Mouse (Mus musculus) adrenal gland, postnatal 36 days (tissue): ENCODE measurements around the gene Aadacl2. TPM values are rescaled to one million over a fixed set of nuclear protein-coding genes. Genes with fewer than 3 reads are reported as not detected.
A peak's percentile ranks its signal among the peaks of the same experiment; 100 is the strongest.

Experiments used
- DNase-seq, 2 experiments: peaks; one replicate each; pipeline ENCODE4 v3.0.0; 2021; ENCODE audit warnings: mixed read lengths in 1 of 2
- long read RNA-seq, 2 experiments: library from polyadenylated mRNA; stranded (forward); transcript quantifications; one replicate each; pipeline ENCODE4 v2.0.0; 2021; ENCODE audit warnings: borderline sequencing depth in 2 of 2
- total RNA-seq, 2 experiments: library from RNA; stranded (reverse); gene quantifications; 2 replicates each; pipeline ENCODE4 v1.2.3; 2021

The Aadacl2 gene
- not detected for total RNA-seq
- long read RNA-seq, experiment 1: 0 reads
- long read RNA-seq, experiment 2: 0 reads

GRCm38 (mm10) chr3:60006443-60006842 is at the start of gene Aadacl2:
Gene Aadacl2 (plus strand): TSS chr3:60006743.
- DNase-seq: no peak

GRCm38 (mm10) chr3:59970891-59971290 is 35.7 kb upstream of the Aadacl2 start:
- peak in 1 of 2 experiments; percentile 41 for DNase-seq

- DNase-seq: no peak
Measured at GRCm38 (mm10) chr3:59974591-59974990, 32.0 kb upstream of the Aadacl2 start.

- DNase-seq: no peak
Measured at GRCm38 (mm10) chr3:60003622-60004021, 2.9 kb upstream of the Aadacl2 start.

GRCm38 (mm10) chr3:60025417-60025816 is 18.9 kb downstream of the Aadacl2 start, which contains the start of gene Aadac:
Gene Aadac (plus strand): TSS chr3:60025717.
- DNase-seq: no peak

GRCm38 (mm10) chr3:60031511-60031910 is 25.0 kb downstream of the Aadacl2 start:
- no peak for DNase-seq

GRCm38 (mm10) chr3:60046221-60046913 is 39.8 kb downstream of the Aadacl2 start:
- DNase-seq: no peak

- no peak for DNase-seq
Measured at GRCm38 (mm10) chr3:60053231-60053927, 46.8 kb downstream of the Aadacl2 start.

GRCm38 (mm10) chr3:60053931-60054330 is 47.4 kb downstream of the Aadacl2 start:
- DNase-seq: no peak

GRCm38 (mm10) chr3:60056451-60056850 is 49.9 kb downstream of the Aadacl2 start:
- peak in 1 of 2 experiments; percentile 2 for DNase-seq

- DNase-seq: no peak
Measured at GRCm38 (mm10) chr3:60057070-60057808, 50.7 kb downstream of the Aadacl2 start.

GRCm38 (mm10) chr3:60057809-60058082 is 51.2 kb downstream of the Aadacl2 start:
- DNase-seq: no peak

Other genes starting within 250 kb of the Aadacl2 start
- gene Gm8298, start 145.7 kb upstream of the Aadacl2 start, total RNA-seq: not detected
- gene C130079G13Rik, start 81.5 kb upstream of the Aadacl2 start, total RNA-seq: not detected
- gene Aadac, start 19.0 kb downstream of the Aadacl2 start, total RNA-seq: under 1 TPM in 1 of 2 experiments, not detected in 1; 0.26 TPM
- 1 to 10 TPM in 1 of 2 experiments, under 1 TPM in 1; 0.53 to 1.6 TPM for gene Sucnr1, start 75.1 kb downstream of the Aadacl2 start, total RNA-seq